Mouse (Mus musculus) left cerebral cortex, postnatal 36 days (tissue): ENCODE results near the gene Vmn1r130. TPM values are rescaled to one million over a fixed set of nuclear protein-coding genes. Genes with fewer than 3 reads are reported as not detected.
"Not testable (repeated sequence)": the region's sequence is repeated elsewhere in the genome, so short reads cannot be mapped to it uniquely, and the experiment has no call there.

Experiments
- DNase-seq, 2 experiments: peaks; one replicate each; pipeline ENCODE4 v3.0.0; 2021 to 2022; ENCODE audit warnings: low spot score in 2 of 2, mixed read lengths in 1 of 2
- intact Hi-C: fragments of 180-260 bp; cut with DNase I; formaldehyde crosslinking; loops from one replicate; pipeline ENCODE4 v1.15.1; 2025
- total RNA-seq, 2 experiments: library from RNA; stranded (reverse); gene quantifications; 2 replicates each; pipeline ENCODE4 v1.2.3; 2021

Vmn1r130 gene
- total RNA-seq = not detected

DNA sequence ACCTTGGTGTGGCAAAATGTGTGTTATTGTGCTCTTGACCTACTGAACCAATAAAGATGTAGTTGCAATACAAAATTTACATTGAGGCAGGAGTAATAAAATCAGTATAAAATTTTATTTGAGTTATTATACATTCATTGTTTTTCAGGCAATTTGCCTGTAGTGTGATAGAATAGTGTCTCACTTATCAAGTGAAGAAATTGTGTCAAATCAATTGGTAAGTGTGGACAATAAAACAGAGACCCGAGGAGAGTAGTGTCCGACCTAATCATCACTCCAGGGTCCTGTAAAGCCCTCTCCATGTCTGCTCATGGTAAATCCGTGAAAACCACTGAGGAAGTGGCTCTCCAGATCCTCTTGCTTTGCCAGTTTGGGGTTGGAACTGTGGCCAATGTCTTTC, at the start of gene Vmn1r130:
Gene Vmn1r130, plus strand, starts transcription at position 301 of the 400 bp plus-strand sequence.
- intact Hi-C loops, DNase-seq: not testable (repeated sequence)

DNA sequence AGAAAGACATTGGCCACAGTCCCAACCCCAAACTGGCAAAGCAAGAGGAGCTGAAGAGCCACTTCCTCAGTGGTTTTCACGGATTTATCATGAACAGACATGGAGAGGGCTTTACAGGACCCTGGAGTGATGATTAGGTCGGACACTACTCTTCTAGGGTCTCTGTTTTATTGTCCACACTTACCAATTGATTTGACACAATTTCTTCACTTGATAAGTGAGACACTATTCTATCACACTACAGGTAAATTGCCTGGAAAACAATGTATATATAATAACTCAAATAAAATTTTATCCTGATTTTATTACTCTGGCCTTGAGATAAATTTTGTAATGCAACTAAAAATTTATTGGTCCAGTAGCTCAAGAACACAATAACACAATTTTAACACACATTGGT, 34.4 kb downstream of the Vmn1r130 start, which contains the start of gene Vmn1r131:
Gene Vmn1r131, minus strand, starts transcription at position 101 of the 400 bp plus-strand sequence.
- intact Hi-C loops, DNase-seq: not testable (repeated sequence)

Other genes starting within 250 kb of the Vmn1r130 start
- gene Vmn1r125, start 239.6 kb upstream of the Vmn1r130 start, total RNA-seq = not detected
- gene Vmn1r126, start 210.3 kb upstream of the Vmn1r130 start, total RNA-seq = not detected
- gene Vmn1r127, start 191.9 kb upstream of the Vmn1r130 start, total RNA-seq = not detected
- gene Vmn1r128, start 162.4 kb upstream of the Vmn1r130 start, total RNA-seq = not detected
- not detected for gene Vmn1r129, start 150.5 kb upstream of the Vmn1r130 start, total RNA-seq
- not detected for gene Gm6882, start 79.0 kb upstream of the Vmn1r130 start, total RNA-seq
- not detected for gene Vmn1r131, start 34.3 kb downstream of the Vmn1r130 start, total RNA-seq
- gene Vmn1r132, start 102.3 kb downstream of the Vmn1r130 start, total RNA-seq = not detected
- gene Gm4175, start 249.7 kb downstream of the Vmn1r130 start, total RNA-seq = not detected